Mouse (Mus musculus): ENCODE measurements at regions not wholly inside any gene's neighbourhood (a gene's known extent, or its start where the extent isn't known, plus 50 kb on each side); places are given as distances from the start of the nearest gene placed in this dataset.
"Not testable (repeated sequence)": the region's sequence is repeated elsewhere in the genome, so short reads cannot be mapped to it uniquely, and the experiment has no call there.

GRCm38 (mm10) chr14:53301110-53301509 is 805.6 kb upstream of the Olfr1507 start:
- not testable (repeated sequence) for H3K4me2 ChIP-seq (replicated peaks); H3K4me1 ChIP-seq; H3K9me3 ChIP-seq; ATAC-seq (replicated peaks); H3K9ac ChIP-seq (replicated peaks); H3K36me3 ChIP-seq; H3K4me3 ChIP-seq; H3K27me3 ChIP-seq; H3K27ac ChIP-seq (replicated peaks)
- WGBS, result 90% methylated on average over 1 of the region's 1 CpGs

- not testable (repeated sequence) for ATAC-seq (replicated peaks); H3K36me3 ChIP-seq
- WGBS, result no CpG with 5 or more reads among the region's 5 CpGs
Measured at GRCm38 (mm10) chr14:53299735-53300134, 804.2 kb upstream of the Olfr1507 start.

GRCm38 (mm10) chr14:53283350-53284141 is 788.0 kb upstream of the Olfr1507 start:
- not testable (repeated sequence) for H3K9me3 ChIP-seq; H3K36me3 ChIP-seq; H3K4me3 ChIP-seq; H3K9ac ChIP-seq (replicated peaks); H3K27ac ChIP-seq (replicated peaks); H3K4me1 ChIP-seq; H3K4me2 ChIP-seq (replicated peaks); H3K27me3 ChIP-seq
- ATAC-seq (replicated peaks), result peak; percentile 80
- no CpG with 5 or more reads among the region's 12 CpGs for WGBS

More at GRCm38 (mm10) chr14:53299735-53300134, 804.2 kb upstream of the Olfr1507 start:
- not testable (repeated sequence) for H3K4me1 ChIP-seq; H3K27ac ChIP-seq (replicated peaks); H3K4me2 ChIP-seq (replicated peaks); H3K27me3 ChIP-seq; H3K9me3 ChIP-seq; H3K9ac ChIP-seq (replicated peaks); H3K4me3 ChIP-seq

GRCm38 (mm10) chr14:53273218-53273617 is 777.7 kb upstream of the Olfr1507 start:
- ATAC-seq (replicated peaks); H3K27ac ChIP-seq (replicated peaks); H3K4me3 ChIP-seq; H3K9me3 ChIP-seq; H3K27me3 ChIP-seq; H3K4me2 ChIP-seq (replicated peaks); H3K36me3 ChIP-seq; H3K9ac ChIP-seq (replicated peaks); H3K4me1 ChIP-seq: not testable (repeated sequence)
- 87% methylated on average over 3 of the region's 4 CpGs for WGBS

DNA sequence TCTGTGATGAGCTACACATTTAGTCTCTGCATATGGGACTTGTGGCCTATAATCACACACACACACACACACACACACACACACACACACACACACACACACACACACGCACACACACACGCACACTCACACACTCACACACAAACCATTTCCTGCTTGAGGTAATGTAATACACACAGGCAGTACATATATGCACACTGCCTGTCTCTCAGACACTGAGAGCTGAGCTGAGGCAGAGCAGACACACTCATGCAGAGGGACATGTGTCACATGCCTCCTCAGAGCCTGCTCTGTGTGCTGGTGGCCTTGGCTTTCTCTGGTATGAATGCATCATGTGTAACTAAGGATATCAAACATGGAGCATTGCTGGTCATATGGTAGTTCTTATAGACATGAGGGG is 772.1 kb upstream of the Olfr1507 start:
- not testable (repeated sequence) for H3K4me1 ChIP-seq; ATAC-seq (replicated peaks); H3K9ac ChIP-seq (replicated peaks); H3K4me3 ChIP-seq; H3K27me3 ChIP-seq; H3K27ac ChIP-seq (replicated peaks); H3K36me3 ChIP-seq; H3K9me3 ChIP-seq; H3K4me2 ChIP-seq (replicated peaks)
- WGBS, result no CpG with 5 or more reads among the region's 2 CpGs

GRCm38 (mm10) chr14:53255962-53256361 is 760.4 kb upstream of the Olfr1507 start:
- not testable (repeated sequence) for H3K36me3 ChIP-seq; H3K4me3 ChIP-seq; H3K4me2 ChIP-seq (replicated peaks); H3K9ac ChIP-seq (replicated peaks); H3K27ac ChIP-seq (replicated peaks); H3K9me3 ChIP-seq; ATAC-seq (replicated peaks); H3K4me1 ChIP-seq; H3K27me3 ChIP-seq
- WGBS, result no CpG with 5 or more reads among the region's 3 CpGs

DNA sequence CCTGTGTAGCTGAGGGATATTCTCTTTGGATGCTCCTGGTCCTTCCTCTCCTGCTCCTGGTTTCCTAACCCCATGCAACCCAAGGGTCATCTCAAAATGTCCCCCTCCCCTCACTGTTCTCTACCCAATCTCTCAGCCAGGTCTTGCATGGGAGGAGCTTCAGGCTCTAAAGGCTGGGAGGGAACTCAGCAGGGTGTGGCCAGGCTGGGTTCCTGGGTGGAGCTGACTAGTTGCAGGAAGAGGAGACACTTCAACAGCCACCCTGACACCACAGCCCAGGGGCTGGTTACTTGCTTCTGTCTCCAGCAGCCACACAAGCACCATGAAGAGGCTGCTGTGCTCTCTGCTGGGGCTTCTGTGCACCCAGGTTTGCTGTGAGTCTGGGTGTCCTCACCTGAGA is 757.9 kb upstream of the Olfr1507 start:
- H3K4me3 ChIP-seq; H3K36me3 ChIP-seq; ATAC-seq (replicated peaks); H3K9me3 ChIP-seq; H3K4me1 ChIP-seq; H3K27me3 ChIP-seq; H3K27ac ChIP-seq (replicated peaks); H3K9ac ChIP-seq (replicated peaks); H3K4me2 ChIP-seq (replicated peaks): not testable (repeated sequence)

- H3K4me1 ChIP-seq; H3K9me3 ChIP-seq; H3K27me3 ChIP-seq; H3K9ac ChIP-seq (replicated peaks); H3K4me3 ChIP-seq; H3K36me3 ChIP-seq; H3K4me2 ChIP-seq (replicated peaks); H3K27ac ChIP-seq (replicated peaks); ATAC-seq (replicated peaks): not testable (repeated sequence)
- no CpG with 5 or more reads among the region's 6 CpGs for WGBS
Measured at GRCm38 (mm10) chr14:53231142-53231541, 735.6 kb upstream of the Olfr1507 start.

DNA sequence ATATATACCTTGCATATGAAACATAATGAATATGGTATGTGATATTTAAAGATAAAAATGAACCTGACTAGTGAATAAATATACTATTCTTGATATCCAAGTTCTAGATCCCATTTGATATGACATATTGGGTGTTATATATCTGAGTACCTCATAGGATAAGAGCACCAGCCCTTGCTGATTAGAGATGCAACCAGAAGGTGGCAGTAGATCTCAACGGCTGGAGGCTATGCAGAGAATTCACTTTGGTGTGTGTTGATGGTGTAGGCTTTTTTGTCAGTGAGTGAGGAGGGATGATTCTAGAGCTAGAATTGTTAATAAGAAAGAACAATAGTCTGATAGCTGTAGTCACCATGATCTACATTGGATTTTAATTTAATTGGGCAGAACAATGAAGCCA is 729.2 kb upstream of the Olfr1507 start:
- H3K4me1 ChIP-seq; H3K4me2 ChIP-seq (replicated peaks); H3K9me3 ChIP-seq; H3K27ac ChIP-seq (replicated peaks); H3K36me3 ChIP-seq; H3K27me3 ChIP-seq; H3K9ac ChIP-seq (replicated peaks); ATAC-seq (replicated peaks); H3K4me3 ChIP-seq: not testable (repeated sequence)
- no CpG with 5 or more reads among the region's 1 CpGs for WGBS

DNA sequence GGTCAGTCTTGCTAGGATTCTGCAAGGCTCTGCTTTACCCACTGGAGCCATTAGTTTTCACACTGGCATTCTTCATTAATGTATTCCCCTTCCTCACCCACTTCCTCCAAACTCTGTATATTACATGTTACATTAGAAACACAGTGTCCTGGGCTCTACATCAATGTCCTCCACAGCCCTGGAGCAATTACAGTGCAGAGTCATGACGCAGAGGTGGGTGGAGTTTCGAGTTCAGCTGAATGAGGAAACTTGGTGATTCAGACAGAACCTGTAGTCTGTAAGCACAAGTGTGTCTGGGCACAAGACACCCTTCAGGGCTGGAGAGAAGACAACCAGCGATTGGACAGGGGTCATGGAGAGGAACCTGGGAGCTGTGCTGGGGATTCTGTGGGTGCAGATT is 715.0 kb upstream of the Olfr1507 start:
- H3K9ac ChIP-seq (replicated peaks); H3K9me3 ChIP-seq; H3K4me1 ChIP-seq; H3K4me2 ChIP-seq (replicated peaks); H3K27ac ChIP-seq (replicated peaks); ATAC-seq (replicated peaks); H3K36me3 ChIP-seq; H3K27me3 ChIP-seq; H3K4me3 ChIP-seq: not testable (repeated sequence)
- WGBS, result no CpG with 5 or more reads among the region's 3 CpGs

GRCm38 (mm10) chr14:53209258-53209657 is 713.7 kb upstream of the Olfr1507 start:
- H3K9ac ChIP-seq (replicated peaks); H3K4me2 ChIP-seq (replicated peaks); H3K27ac ChIP-seq (replicated peaks); H3K4me1 ChIP-seq; H3K36me3 ChIP-seq; H3K9me3 ChIP-seq; ATAC-seq (replicated peaks); H3K27me3 ChIP-seq; H3K4me3 ChIP-seq: not testable (repeated sequence)

GRCm38 (mm10) chr14:53190931-53191330 is 695.4 kb upstream of the Olfr1507 start:
- H3K4me2 ChIP-seq (replicated peaks); H3K4me1 ChIP-seq; H3K36me3 ChIP-seq; H3K9me3 ChIP-seq; ATAC-seq (replicated peaks); H3K27me3 ChIP-seq; H3K4me3 ChIP-seq; H3K27ac ChIP-seq (replicated peaks); H3K9ac ChIP-seq (replicated peaks): not testable (repeated sequence)
- no CpG with 5 or more reads among the region's 3 CpGs for WGBS

- not testable (repeated sequence) for ATAC-seq (replicated peaks); H3K27ac ChIP-seq (replicated peaks)
Measured at GRCm38 (mm10) chr14:53174099-53174498, 678.5 kb upstream of the Olfr1507 start.

More at GRCm38 (mm10) chr14:53174099-53174498, 678.5 kb upstream of the Olfr1507 start:
- not testable (repeated sequence) for H3K9ac ChIP-seq (replicated peaks); H3K36me3 ChIP-seq; H3K4me2 ChIP-seq (replicated peaks); H3K9me3 ChIP-seq; H3K27me3 ChIP-seq; H3K4me3 ChIP-seq; H3K4me1 ChIP-seq
